Mouse (Mus musculus): ENCODE measurements around the gene Grxcr1. TPM values are rescaled to one million over a fixed set of nuclear protein-coding genes. Genes with fewer than 3 reads are reported as not detected.

Grxcr1 gene
- not detected in 2 replicates for polyA plus RNA-seq (2014; fragmentation: Nextera tagmentation; extraction: Ambion mirVana)

- Histone ChIP-seq H3K27me3 (ENCODE audit: control insufficient read depth, insufficient read depth, low read length) (no peaks in the 10 kb centered on the region), H3K4me2 (ENCODE audit: low read depth, low read length, severe bottlenecking) (no peak within 1 kb of the TSS), H3K4me1 (replicated peaks; ENCODE audit: control insufficient read depth, insufficient read depth, low read length) (no peaks in the 10 kb centered on the region), H3K9me3 (ENCODE audit: control insufficient read depth, low read length) (no peaks in the 10 kb centered on the region), H3K4me3 (ENCODE audit: low read depth, low read length) (no peak within 1 kb of the TSS), H3K36me3 (ENCODE audit: control insufficient read depth, insufficient read depth, low read length) (no peaks in the 10 kb centered on the region), H3K27ac (ENCODE audit: low read depth, low read length) (no peak within 1 kb of the TSS), H3K9ac (ENCODE audit: low read length) (no peak within 1 kb of the TSS)
- WGBS = 92% methylated on average over 6 of the region's 6 CpGs
- ATAC-seq (replicated peaks; ENCODE audit: low FRiP score) = no peak
- DNase-seq (ENCODE audit: low spot score) = no peak
Observed at GRCm38 (mm10) chr5:68031744-68032143, at the start of gene Grxcr1. TSS of gene Grxcr1 (plus strand) at chr5:68031835.

- Histone ChIP-seq H3K27ac (ENCODE audit: low read depth, low read length) (no peak overlapping the region), H3K27me3 (ENCODE audit: control insufficient read depth, insufficient read depth, low read length) (no peaks in the 10 kb centered on the region), H3K4me2 (ENCODE audit: low read depth, low read length, severe bottlenecking) (no peak overlapping the region), H3K9ac (ENCODE audit: low read length) (no peak overlapping the region), H3K4me3 (ENCODE audit: low read depth, low read length) (no peak overlapping the region), H3K9me3 (ENCODE audit: control insufficient read depth, low read length) (no peaks in the 10 kb centered on the region), H3K4me1 (replicated peaks; ENCODE audit: control insufficient read depth, insufficient read depth, low read length) (no peaks in the 10 kb centered on the region), H3K36me3 (ENCODE audit: control insufficient read depth, insufficient read depth, low read length) (no peaks in the 10 kb centered on the region)
- ATAC-seq (replicated peaks; ENCODE audit: low FRiP score) = no peak
- no peak for DNase-seq (ENCODE audit: low spot score)
- WGBS = 58% methylated on average over 3 of the region's 3 CpGs
Observed at GRCm38 (mm10) chr5:67981946-67982526, 49.6 kb upstream of the Grxcr1 start.

GRCm38 (mm10) chr5:67990426-67990825 lies 41.2 kb upstream of the Grxcr1 start:
- Histone ChIP-seq H3K4me2 (ENCODE audit: low read depth, low read length, severe bottlenecking) (no peak overlapping the region), H3K27me3 (ENCODE audit: control insufficient read depth, insufficient read depth, low read length) (no peaks in the 10 kb centered on the region)
- no peak for ATAC-seq (replicated peaks; ENCODE audit: low FRiP score)

GRCm38 (mm10) chr5:68002611-68003010 lies 29.0 kb upstream of the Grxcr1 start:
- no peaks in the 10 kb centered on the region for H3K27me3 ChIP-seq (ENCODE audit: control insufficient read depth, insufficient read depth, low read length)
- 91% methylated on average over 6 of the region's 6 CpGs for WGBS
- H3K4me3 ChIP-seq (ENCODE audit: low read depth, low read length) = no peak overlapping the region
- no peak overlapping the region for H3K27ac ChIP-seq (ENCODE audit: low read depth, low read length)
- no peaks in the 10 kb centered on the region for H3K9me3 ChIP-seq (ENCODE audit: control insufficient read depth, low read length)
- no peak for ATAC-seq (replicated peaks; ENCODE audit: low FRiP score)
- no peak for DNase-seq (ENCODE audit: low spot score)
- H3K36me3 ChIP-seq (ENCODE audit: control insufficient read depth, insufficient read depth, low read length) = no peaks in the 10 kb centered on the region
- H3K4me2 ChIP-seq (ENCODE audit: low read depth, low read length, severe bottlenecking) = no peak overlapping the region
- no peaks in the 10 kb centered on the region for H3K4me1 ChIP-seq (replicated peaks; ENCODE audit: control insufficient read depth, insufficient read depth, low read length)
- H3K9ac ChIP-seq (ENCODE audit: low read length) = no peak overlapping the region

More at GRCm38 (mm10) chr5:67990426-67990825, 41.2 kb upstream of the Grxcr1 start:
- Histone ChIP-seq H3K4me3 (ENCODE audit: low read depth, low read length) (no peak overlapping the region), H3K36me3 (ENCODE audit: control insufficient read depth, insufficient read depth, low read length) (no peaks in the 10 kb centered on the region), H3K4me1 (replicated peaks; ENCODE audit: control insufficient read depth, insufficient read depth, low read length) (no peaks in the 10 kb centered on the region), H3K27ac (ENCODE audit: low read depth, low read length) (no peak overlapping the region), H3K9ac (ENCODE audit: low read length) (no peak overlapping the region), H3K9me3 (ENCODE audit: control insufficient read depth, low read length) (no peaks in the 10 kb centered on the region)
- DNase-seq (ENCODE audit: low spot score) = no peak

GRCm38 (mm10) chr5:68003904-68004303 lies 27.7 kb upstream of the Grxcr1 start:
- DNase-seq (ENCODE audit: low spot score) = no peak
- no peaks in the 10 kb centered on the region for H3K27me3 ChIP-seq (ENCODE audit: control insufficient read depth, insufficient read depth, low read length)
- no peak overlapping the region for H3K9ac ChIP-seq (ENCODE audit: low read length)
- no peaks in the 10 kb centered on the region for H3K9me3 ChIP-seq (ENCODE audit: control insufficient read depth, low read length)
- H3K4me3 ChIP-seq (ENCODE audit: low read depth, low read length) = no peak overlapping the region
- no peaks in the 10 kb centered on the region for H3K36me3 ChIP-seq (ENCODE audit: control insufficient read depth, insufficient read depth, low read length)
- H3K4me1 ChIP-seq (replicated peaks; ENCODE audit: control insufficient read depth, insufficient read depth, low read length) = no peaks in the 10 kb centered on the region
- H3K4me2 ChIP-seq (ENCODE audit: low read depth, low read length, severe bottlenecking) = no peak overlapping the region
- no peak overlapping the region for H3K27ac ChIP-seq (ENCODE audit: low read depth, low read length)
- whole genome bisulfite sequencing = 5% methylated on average over 2 of the region's 2 CpGs
- ATAC-seq (replicated peaks; ENCODE audit: low FRiP score) = no peak

- no peak overlapping the region for H3K4me3 ChIP-seq (ENCODE audit: low read depth, low read length)
- H3K27ac ChIP-seq (ENCODE audit: low read depth, low read length) = no peak overlapping the region
- H3K4me1 ChIP-seq (replicated peaks; ENCODE audit: control insufficient read depth, insufficient read depth, low read length) = no peaks in the 10 kb centered on the region
- H3K9ac ChIP-seq (ENCODE audit: low read length) = no peak overlapping the region
- no peaks in the 10 kb centered on the region for H3K9me3 ChIP-seq (ENCODE audit: control insufficient read depth, low read length)
- 55% methylated on average over 2 of the region's 2 CpGs for WGBS
- no peak for ATAC-seq (replicated peaks; ENCODE audit: low FRiP score)
- no peak for DNase-seq (ENCODE audit: low spot score)
- no peaks in the 10 kb centered on the region for H3K27me3 ChIP-seq (ENCODE audit: control insufficient read depth, insufficient read depth, low read length)
- H3K4me2 ChIP-seq (ENCODE audit: low read depth, low read length, severe bottlenecking) = no peak overlapping the region
- no peaks in the 10 kb centered on the region for H3K36me3 ChIP-seq (ENCODE audit: control insufficient read depth, insufficient read depth, low read length)
Observed at GRCm38 (mm10) chr5:68004419-68004818, 27.2 kb upstream of the Grxcr1 start.

GRCm38 (mm10) chr5:68007074-68007473 lies 24.6 kb upstream of the Grxcr1 start:
- Histone ChIP-seq H3K9ac (ENCODE audit: low read length) (no peak overlapping the region), H3K4me2 (ENCODE audit: low read depth, low read length, severe bottlenecking) (no peak overlapping the region), H3K36me3 (ENCODE audit: control insufficient read depth, insufficient read depth, low read length) (no peaks in the 10 kb centered on the region), H3K4me3 (ENCODE audit: low read depth, low read length) (no peak overlapping the region), H3K4me1 (replicated peaks; ENCODE audit: control insufficient read depth, insufficient read depth, low read length) (no peaks in the 10 kb centered on the region), H3K27me3 (ENCODE audit: control insufficient read depth, insufficient read depth, low read length) (no peaks in the 10 kb centered on the region), H3K27ac (ENCODE audit: low read depth, low read length) (no peak overlapping the region), H3K9me3 (ENCODE audit: control insufficient read depth, low read length) (no peaks in the 10 kb centered on the region)
- no peak for DNase-seq (ENCODE audit: low spot score)
- 88% methylated on average over 4 of the region's 4 CpGs for WGBS
- no peak for ATAC-seq (replicated peaks; ENCODE audit: low FRiP score)

- H3K4me3 ChIP-seq (ENCODE audit: low read depth, low read length) = no peak overlapping the region
- H3K36me3 ChIP-seq (ENCODE audit: control insufficient read depth, insufficient read depth, low read length) = no peaks in the 10 kb centered on the region
- DNase-seq (ENCODE audit: low spot score) (no peak), ATAC-seq (replicated peaks; ENCODE audit: low FRiP score) (no peak)
- no peak overlapping the region for H3K27ac ChIP-seq (ENCODE audit: low read depth, low read length)
- no peak overlapping the region for H3K4me2 ChIP-seq (ENCODE audit: low read depth, low read length, severe bottlenecking)
- H3K4me1 ChIP-seq (replicated peaks; ENCODE audit: control insufficient read depth, insufficient read depth, low read length) = no peaks in the 10 kb centered on the region
- H3K9ac ChIP-seq (ENCODE audit: low read length) = no peak overlapping the region
- 83% methylated on average over 3 of the region's 3 CpGs for WGBS
- H3K27me3 ChIP-seq (ENCODE audit: control insufficient read depth, insufficient read depth, low read length) = no peaks in the 10 kb centered on the region; the same call in 1 of the 2 replicates
- no peaks in the 10 kb centered on the region for H3K9me3 ChIP-seq (ENCODE audit: control insufficient read depth, low read length)
Observed at GRCm38 (mm10) chr5:68011569-68011968, 20.1 kb upstream of the Grxcr1 start.

- ATAC-seq (replicated peaks; ENCODE audit: low FRiP score) = peak; percentile 61
Observed at GRCm38 (mm10) chr5:68012618-68013017, 19.0 kb upstream of the Grxcr1 start.

More at GRCm38 (mm10) chr5:68012618-68013017, 19.0 kb upstream of the Grxcr1 start:
- Histone ChIP-seq H3K27ac (ENCODE audit: low read depth, low read length) (no peak overlapping the region), H3K4me2 (ENCODE audit: low read depth, low read length, severe bottlenecking) (no peak overlapping the region), H3K9me3 (ENCODE audit: control insufficient read depth, low read length) (no peaks in the 10 kb centered on the region), H3K4me3 (ENCODE audit: low read depth, low read length) (no peak overlapping the region), H3K4me1 (replicated peaks; ENCODE audit: control insufficient read depth, insufficient read depth, low read length) (no peaks in the 10 kb centered on the region), H3K36me3 (ENCODE audit: control insufficient read depth, insufficient read depth, low read length) (no peaks in the 10 kb centered on the region), H3K9ac (ENCODE audit: low read length) (no peak overlapping the region), H3K27me3 (ENCODE audit: control insufficient read depth, insufficient read depth, low read length) (no peaks in the 10 kb centered on the region; the same call in 1 of the 2 replicates)
- 19% methylated on average over 4 of the region's 4 CpGs for WGBS
- peak; percentile 88 for DNase-seq (ENCODE audit: low spot score)
